Mouse (Mus musculus) neural tube, embryonic 10.5 days (tissue): ENCODE measurements around the gene Gm2007.
"Not testable (repeated sequence)": the region's sequence is repeated elsewhere in the genome, so short reads cannot be mapped to it uniquely, and the experiment has no call there.

Experiments
- DNase-seq: peaks from one replicate; pipeline ENCODE4 v3.0.0-alpha.2; 2017; ENCODE audit warnings: low spot score; ENCODE audit errors: extremely low spot score

The Gm2007 gene

GRCm38 (mm10) chr2:175741237-175741636 is at the start of gene Gm2007:
Gene Gm2007, plus strand, starts transcription at chr2:175741537.
- not testable (repeated sequence) for DNase-seq

GRCm38 (mm10) chr2:175703546-175703945 is 37.8 kb upstream of the Gm2007 start, which contains the start of gene Zfp969:
Gene Zfp969, minus strand, starts transcription at chr2:175703646.
- DNase-seq, result not testable (repeated sequence)

GRCm38 (mm10) chr2:175800993-175801392 is 59.7 kb downstream of the Gm2007 start, which contains the start of gene Gm14288:
Gene Gm14288, minus strand, starts transcription at chr2:175801093.
- DNase-seq, result not testable (repeated sequence)
